Mouse (Mus musculus) E14TG2a.4 (cell line): ENCODE measurements around the gene Bag2.

ENCODE experiments used
- CTCF ChIP-seq: conservative IDR thresholded peaks from 2 replicates; pipeline ENCODE4 v1.5.1; 2014; ENCODE audit warnings: low read length
- NANOG ChIP-seq: IDR thresholded peaks from 2 replicates; pipeline ENCODE4 v1.6.1; 2014; ENCODE audit warnings: borderline replicate concordance, low read length, mixed read lengths
- POU5F1 ChIP-seq: IDR thresholded peaks from 2 replicates; pipeline ENCODE4 v1.6.1; 2014; ENCODE audit warnings: low read length, borderline replicate concordance

GRCm38 (mm10) chr1:33742903-33743302 is 14.7 kb downstream of the Bag2 start:
- TF ChIP-seq CTCF (peak; percentile 98), NANOG (no peak), POU5F1 (no peak)
